Mouse (Mus musculus): ENCODE data around the gene Ccdc153.

The Ccdc153 gene

GRCm38 (mm10) chr9:44240399-44240798, at the start of gene Ccdc153:
Gene Ccdc153 (plus strand): TSS chr9:44240676.
- DNase-seq (ENCODE audit: low spot score in 2 of 2): no peak

GRCm38 (mm10) chr9:44191166-44191565, 49.3 kb upstream of the Ccdc153 start:
- DNase-seq (ENCODE audit: low spot score in 2 of 2): no peak

GRCm38 (mm10) chr9:44192312-44192711, 48.2 kb upstream of the Ccdc153 start:
- DNase-seq (ENCODE audit: low spot score in 2 of 2): no peak

- DNase-seq (ENCODE audit: low spot score in 2 of 2): no peak
Observed at GRCm38 (mm10) chr9:44192794-44193193, 47.7 kb upstream of the Ccdc153 start.

GRCm38 (mm10) chr9:44194000-44194399, 46.5 kb upstream of the Ccdc153 start:
- no peak for DNase-seq (ENCODE audit: low spot score in 2 of 2)

- no peak for DNase-seq (ENCODE audit: low spot score in 2 of 2)
Observed at GRCm38 (mm10) chr9:44196354-44196753, 44.1 kb upstream of the Ccdc153 start.

GRCm38 (mm10) chr9:44199166-44199565, 41.3 kb upstream of the Ccdc153 start:
- no peak for DNase-seq (ENCODE audit: low spot score in 2 of 2)

- DNase-seq (ENCODE audit: low spot score in 2 of 2): peak; percentile 27 to 41
Observed at GRCm38 (mm10) chr9:44199580-44199979, 40.9 kb upstream of the Ccdc153 start.

- no peak for DNase-seq (ENCODE audit: low spot score in 2 of 2)
Observed at GRCm38 (mm10) chr9:44200458-44200857, 40.0 kb upstream of the Ccdc153 start.

- DNase-seq (ENCODE audit: low spot score in 2 of 2): no peak
Observed at GRCm38 (mm10) chr9:44207840-44208239, 32.6 kb upstream of the Ccdc153 start.

- DNase-seq (ENCODE audit: low spot score in 2 of 2): no peak
Observed at GRCm38 (mm10) chr9:44209416-44209815, 31.1 kb upstream of the Ccdc153 start.

- DNase-seq (ENCODE audit: low spot score in 2 of 2): no peak
Observed at GRCm38 (mm10) chr9:44212406-44212805, 28.1 kb upstream of the Ccdc153 start.

- DNase-seq (ENCODE audit: low spot score in 2 of 2): no peak
Observed at GRCm38 (mm10) chr9:44213538-44213937, 26.9 kb upstream of the Ccdc153 start.

- DNase-seq (ENCODE audit: low spot score in 2 of 2): no peak
Observed at GRCm38 (mm10) chr9:44225993-44226392, 14.5 kb upstream of the Ccdc153 start.

- no peak for DNase-seq (ENCODE audit: low spot score in 2 of 2)
Observed at GRCm38 (mm10) chr9:44231609-44232008, 8.9 kb upstream of the Ccdc153 start.

GRCm38 (mm10) chr9:44233021-44233801, 7.3 kb upstream of the Ccdc153 start:
- DNase-seq (ENCODE audit: low spot score in 2 of 2): peak in 1 of 2 experiments; percentile 15

- peak; percentile 99 for DNase-seq (ENCODE audit: low spot score in 2 of 2)
Observed at GRCm38 (mm10) chr9:44233802-44234478, 6.5 kb upstream of the Ccdc153 start, which contains the start of gene Cbl. Gene Cbl (minus strand): TSS chr9:44234049.

- DNase-seq (ENCODE audit: low spot score in 2 of 2): peak; percentile 32 to 47
Observed at GRCm38 (mm10) chr9:44234479-44235427, 5.7 kb upstream of the Ccdc153 start.

- DNase-seq (ENCODE audit: low spot score in 2 of 2): no peak
Observed at GRCm38 (mm10) chr9:44236601-44237000, 3.9 kb upstream of the Ccdc153 start.

GRCm38 (mm10) chr9:44237128-44237527, 3.3 kb upstream of the Ccdc153 start:
- DNase-seq (ENCODE audit: low spot score in 2 of 2): no peak

GRCm38 (mm10) chr9:44238501-44239190, 1.8 kb upstream of the Ccdc153 start:
- no peak for DNase-seq (ENCODE audit: low spot score in 2 of 2)
